Mouse (Mus musculus): ENCODE measurements around the gene Abhd6.

Gene Abhd6

GRCm38 (mm10) chr14:8062537-8063301, 60.0 kb downstream of the Abhd6 start:
- no peak for DNase-seq

- no peak for DNase-seq
Measured at GRCm38 (mm10) chr14:8063835-8064785, 61.4 kb downstream of the Abhd6 start.

- peak; percentile 98 for DNase-seq
Measured at GRCm38 (mm10) chr14:8080165-8080679, 77.5 kb downstream of the Abhd6 start, which contains the start of gene Rpp14. Gene Rpp14 (plus strand): TSS chr14:8080367.

GRCm38 (mm10) chr14:8080718-8081117, 78.0 kb downstream of the Abhd6 start:
- no peak for DNase-seq

GRCm38 (mm10) chr14:8082949-8083348, 80.2 kb downstream of the Abhd6 start:
- DNase-seq = no peak

GRCm38 (mm10) chr14:8089016-8089415, 86.3 kb downstream of the Abhd6 start:
- DNase-seq = no peak

- no peak for DNase-seq
Measured at GRCm38 (mm10) chr14:8092573-8092972, 89.9 kb downstream of the Abhd6 start.

- no peak for DNase-seq
Measured at GRCm38 (mm10) chr14:8093427-8093826, 90.7 kb downstream of the Abhd6 start.

- no peak for DNase-seq
Measured at GRCm38 (mm10) chr14:8094931-8095561, 92.3 kb downstream of the Abhd6 start.

GRCm38 (mm10) chr14:8095562-8095950, 92.9 kb downstream of the Abhd6 start:
- no peak for DNase-seq

- peak; percentile 92 for DNase-seq
Measured at GRCm38 (mm10) chr14:8097978-8098686, 95.4 kb downstream of the Abhd6 start, which contains the start of gene Pxk. Gene Pxk (plus strand): TSS chr14:8098211.

- DNase-seq = no peak
Measured at GRCm38 (mm10) chr14:8098687-8098995, 95.9 kb downstream of the Abhd6 start.

GRCm38 (mm10) chr14:8099561-8100021, 96.9 kb downstream of the Abhd6 start:
- no peak for DNase-seq

GRCm38 (mm10) chr14:8101886-8102285, 99.2 kb downstream of the Abhd6 start:
- no peak for DNase-seq

- DNase-seq = no peak
Measured at GRCm38 (mm10) chr14:8102676-8103075, 100.0 kb downstream of the Abhd6 start.
